ENCODE assay signal across 10 mouse cellular contexts in genomic region chr16:92397745-92398573, GRCm38 (mm10). TPM values are rescaled to one million over a fixed set of nuclear protein-coding genes. Genes with fewer than 3 reads are reported as not detected.
DNase-seq lines count a peak whose midpoint lies in the region; ATAC-seq and TF ChIP-seq lines count a peak whose summit lies in the region.
"Had no signal": no experiment of that assay in that cellular context is flagged by ENCODE, and none has a peak within 500 bp of the region (broad histone marks: within the 10 kb centered on the region; RNA-seq: fewer than 3 reads in every experiment).

No protein-coding gene starts in this region.

- WGBS in embryonic facial prominence, embryonic 13.5 days = 43% methylated on average over 10 of the region's 10 CpGs
- WGBS in embryonic facial prominence, embryonic 10.5 days = 48% methylated on average over 10 of the region's 10 CpGs
- WGBS in midbrain, embryonic 10.5 days = 55% methylated on average over 10 of the region's 10 CpGs
- WGBS in midbrain, embryonic 14.5 days = 61% methylated on average over 10 of the region's 10 CpGs
- WGBS in kidney, postnatal 0 days = 59% methylated on average over 10 of the region's 10 CpGs

- H3K4me3 ChIP-seq in embryonic facial prominence, embryonic 13.5 days = no peak overlapping the region
- no peak overlapping the region for H3K4me3 ChIP-seq in embryonic facial prominence, embryonic 10.5 days
- H3K4me3 ChIP-seq in midbrain, embryonic 10.5 days = 0 out of 2 replicates have a peak overlapping the region, but pooled peaks have one; percentile 57
- no peak overlapping the region for H3K4me3 ChIP-seq in midbrain, embryonic 14.5 days (replicated peaks; ENCODE audit: low read depth, low read length)
- no peak overlapping the region for H3K4me3 ChIP-seq in kidney, postnatal 0 days (replicated peaks; ENCODE audit: low read depth, low read length)
- H3K4me3 ChIP-seq: forebrain, embryonic 15.5 days had no signal

- peaks cover 43% of the 10 kb centered on the region for H3K36me3 ChIP-seq in embryonic facial prominence, embryonic 13.5 days
- H3K36me3 ChIP-seq in embryonic facial prominence, embryonic 10.5 days (replicated peaks) = peaks cover 42% of the 10 kb centered on the region
- H3K36me3 ChIP-seq in midbrain, embryonic 10.5 days = peaks cover 43% of the 10 kb centered on the region
- peaks cover 31% of the 10 kb centered on the region for H3K36me3 ChIP-seq in midbrain, embryonic 14.5 days (ENCODE audit: control insufficient read depth, insufficient read depth, low read length)
- H3K36me3 ChIP-seq in kidney, postnatal 0 days (ENCODE audit: insufficient read depth, low read length) = peaks cover 11% of the 10 kb centered on the region; the same call in 1 of the 2 replicates

- DNase-seq in embryonic facial prominence, embryonic 10.5 days (ENCODE audit: low spot score) = no peak
- no peak for DNase-seq in midbrain, embryonic 10.5 days (ENCODE audit: low spot score)
- no peak for DNase-seq in midbrain, embryonic 14.5 days
- no peak for DNase-seq in kidney, postnatal 0 days (ENCODE audit: low spot score)
- DNase-seq in lung, postnatal 4 days = peak; percentile 55 to 72
- no peak for DNase-seq in cerebellum, adult 9-11 months
- DNase-seq in Muller cell, postnatal 12 days (ENCODE audit: inconsistent ontology term) = no peak
- DNase-seq: thymus, postnatal 4 days had no signal

- no peak overlapping the region for H3K27ac ChIP-seq in embryonic facial prominence, embryonic 13.5 days
- no peak overlapping the region; the same call in 1 of the 2 replicates for H3K27ac ChIP-seq in embryonic facial prominence, embryonic 10.5 days (replicated peaks)
- H3K27ac ChIP-seq in midbrain, embryonic 10.5 days (replicated peaks) = 0 out of 2 replicates have a peak overlapping the region, but pooled peaks have one; percentile 17
- H3K27ac ChIP-seq in midbrain, embryonic 14.5 days (replicated peaks; ENCODE audit: low read depth, low read length) = no peak overlapping the region
- no peak overlapping the region; the same call in 1 of the 2 replicates for H3K27ac ChIP-seq in kidney, postnatal 0 days
- H3K27ac ChIP-seq: forebrain, embryonic 15.5 days had no signal

- H3K4me2 ChIP-seq in embryonic facial prominence, embryonic 13.5 days = 0 out of 2 replicates have a peak overlapping the region, but pooled peaks have one; percentile 73
- no peak overlapping the region for H3K4me2 ChIP-seq in midbrain, embryonic 14.5 days (ENCODE audit: low read length)
- peak overlapping the region; percentile 87 for H3K4me2 ChIP-seq in kidney, postnatal 0 days (ENCODE audit: low read length)
- H3K4me2 ChIP-seq: forebrain, embryonic 15.5 days had no signal

- H3K9me3 ChIP-seq in embryonic facial prominence, embryonic 13.5 days = no peaks in the 10 kb centered on the region
- H3K9me3 ChIP-seq in embryonic facial prominence, embryonic 10.5 days = no peaks in the 10 kb centered on the region
- no peaks in the 10 kb centered on the region for H3K9me3 ChIP-seq in midbrain, embryonic 10.5 days (replicated peaks)
- H3K9me3 ChIP-seq in midbrain, embryonic 14.5 days (ENCODE audit: control insufficient read depth, low read length) = no peaks in the 10 kb centered on the region
- H3K9me3 ChIP-seq in kidney, postnatal 0 days (replicated peaks; ENCODE audit: low read length) = no peaks in the 10 kb centered on the region
- H3K9me3 ChIP-seq: forebrain, embryonic 15.5 days had no signal

- no peak for TF ChIP-seq CTCF in kidney, postnatal 0 days (IDR thresholded peaks at IDR 0.05; ENCODE audit: low read depth)

- peaks cover 63% of the 10 kb centered on the region for H3K4me1 ChIP-seq in embryonic facial prominence, embryonic 13.5 days
- H3K4me1 ChIP-seq in embryonic facial prominence, embryonic 10.5 days = peaks cover 57% of the 10 kb centered on the region
- peaks cover 57% of the 10 kb centered on the region for H3K4me1 ChIP-seq in midbrain, embryonic 10.5 days
- H3K4me1 ChIP-seq in midbrain, embryonic 14.5 days (ENCODE audit: control insufficient read depth, insufficient read depth, low read length) = peaks cover 24% of the 10 kb centered on the region
- H3K4me1 ChIP-seq in kidney, postnatal 0 days (replicated peaks; ENCODE audit: insufficient read depth, low read length) = peaks cover 24% of the 10 kb centered on the region; the same call in 1 of the 2 replicates

- H3K9ac ChIP-seq in embryonic facial prominence, embryonic 13.5 days = no peak overlapping the region
- no peak overlapping the region for H3K9ac ChIP-seq in midbrain, embryonic 14.5 days (replicated peaks; ENCODE audit: low read length)
- no peak overlapping the region for H3K9ac ChIP-seq in kidney, postnatal 0 days (ENCODE audit: low read depth, low read length)
- H3K9ac ChIP-seq: forebrain, embryonic 15.5 days had no signal

- H3K27me3 ChIP-seq in embryonic facial prominence, embryonic 13.5 days = peaks cover 23% of the 10 kb centered on the region
- H3K27me3 ChIP-seq in embryonic facial prominence, embryonic 10.5 days (replicated peaks; ENCODE audit: low read depth, poor library complexity, severe bottlenecking) = peaks cover 29% of the 10 kb centered on the region
- H3K27me3 ChIP-seq in midbrain, embryonic 10.5 days (ENCODE audit: low read depth, poor library complexity, severe bottlenecking) = peaks cover 27% of the 10 kb centered on the region
- no peaks in the 10 kb centered on the region for H3K27me3 ChIP-seq in midbrain, embryonic 14.5 days (ENCODE audit: control insufficient read depth, insufficient read depth, low read length)
- no peaks in the 10 kb centered on the region for H3K27me3 ChIP-seq in kidney, postnatal 0 days (ENCODE audit: insufficient read depth, low read length)
- H3K27me3 ChIP-seq: forebrain, embryonic 15.5 days had no signal

- ATAC-seq in embryonic facial prominence, embryonic 13.5 days (ENCODE audit: insufficient number of reproducible peaks, insufficient read depth, low FRiP score, low TSS enrichment, low read depth) = no peak
- no peak for ATAC-seq in midbrain, embryonic 14.5 days (ENCODE audit: low FRiP score, low TSS enrichment)
- ATAC-seq in kidney, postnatal 0 days (replicated peaks; ENCODE audit: low FRiP score, low read depth) = no peak
- ATAC-seq: forebrain, embryonic 15.5 days had no signal

RNA-seq across cellular contexts. Expression of gene Kcne1, which starts 38.7 kb away (rescaled TPM):
- 0.13 and 0.74 TPM in 2 replicates for polyA plus RNA-seq in embryonic facial prominence, embryonic 13.5 days (2015; fragmentation: Nextera tagmentation; extraction: Ambion mirVana)
- polyA plus RNA-seq in embryonic facial prominence, embryonic 10.5 days (2016; fragmentation: Nextera tagmentation; extraction: Ambion mirVana) = 0.29 and 1.1 TPM in 2 replicates
- polyA plus RNA-seq in midbrain, embryonic 10.5 days (2016; fragmentation: Nextera tagmentation; extraction: Ambion mirVana) = 0.41 and 0.55 TPM in 2 replicates
- 0.07 TPM in 1 of 2 replicates, not detected in the other for polyA plus RNA-seq in midbrain, embryonic 14.5 days (2014; fragmentation: Nextera tagmentation; extraction: Ambion mirVana)
- polyA plus RNA-seq in kidney, postnatal 0 days (2015; fragmentation: Nextera tagmentation; extraction: Ambion mirVana) = 12.2 and 13.1 TPM in 2 replicates
- polyA plus RNA-seq: forebrain, embryonic 15.5 days had no signal

Comparison
In these comparisons a context has a peak if more than half of its experiments do, and no peak if none do; other contexts are left out.
1. DNase-seq: peak in lung, postnatal 4 days (2 of 2); none in embryonic facial prominence, embryonic 10.5 days (single experiment), midbrain, embryonic 10.5 days (single experiment), midbrain, embryonic 14.5 days (single experiment), kidney, postnatal 0 days (single experiment), cerebellum, adult 9-11 months (single experiment) and Muller cell, postnatal 12 days (single experiment).